Mouse (Mus musculus) spleen, postnatal 0 days (tissue): Measurements from ENCODE around the gene Nkd1. TPM values are rescaled to one million over a fixed set of nuclear protein-coding genes. Genes with fewer than 3 reads are reported as not detected.

Experiments
- polyA plus RNA-seq: library from polyadenylated mRNA; unstranded; fragments of >200 nt; fragmentation: Nextera tagmentation; extraction: Ambion mirVana; gene quantifications from 2 replicates; pipeline ENCODE4 v1.2.1, GENCODE M21; 2015

The Nkd1 gene
- polyA plus RNA-seq = 11.2 and 12.5 TPM in 2 replicates

DNA sequence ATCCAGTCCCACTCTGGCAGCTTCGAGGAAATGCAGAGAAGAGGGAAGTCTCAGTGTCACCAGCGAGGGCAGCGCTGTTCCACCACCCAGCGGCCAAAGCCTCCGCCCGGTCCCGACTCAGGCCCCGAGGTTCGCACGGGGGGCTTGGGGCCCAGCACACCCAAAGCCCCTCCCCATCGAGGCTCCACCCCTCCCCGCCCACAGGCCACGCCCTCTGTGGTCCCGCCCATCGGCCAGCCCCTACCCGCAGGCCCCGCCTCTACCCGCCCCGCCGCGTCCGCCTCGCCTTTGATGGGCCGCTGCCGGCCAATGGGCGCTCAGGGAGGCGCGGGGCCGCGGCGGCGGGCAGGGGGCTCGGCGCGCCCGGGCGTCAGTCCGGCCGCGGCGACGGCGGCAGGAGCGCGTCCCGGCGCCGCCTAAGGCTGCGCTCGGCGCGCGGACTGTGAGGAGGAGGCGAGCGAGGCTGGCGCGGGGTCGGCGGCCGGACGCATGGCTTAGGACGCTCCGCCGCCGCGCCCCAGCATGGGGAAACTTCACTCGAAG is at the start of gene Nkd1:
Nkd1 (plus strand) TSS at position 370 of the 543 bp plus-strand sequence.

GRCm38 (mm10) chr8:88635474-88636397 is 114.6 kb downstream of the Nkd1 start, which contains the start of gene Snx20:
Gene Snx20, minus strand, starts transcription at chr8:88636128.

Other genes with a start within 250 kb of the Nkd1 start
- gene Adcy7, start 249.0 kb upstream of the Nkd1 start, polyA plus RNA-seq = 32.8 and 34.7 TPM in 2 replicates
- 58.0 and 58.3 TPM in 2 replicates for gene Brd7, start 159.2 kb upstream of the Nkd1 start, polyA plus RNA-seq
- gene Snx20, start 114.8 kb downstream of the Nkd1 start, polyA plus RNA-seq = 11.0 and 15.7 TPM in 2 replicates
- gene Nod2, start 126.0 kb downstream of the Nkd1 start, polyA plus RNA-seq = 0.23 and 0.25 TPM in 2 replicates
- gene Cyld, start 175.7 kb downstream of the Nkd1 start, polyA plus RNA-seq = 9.0 and 11.5 TPM in 2 replicates